Mouse (Mus musculus) activated CD4-positive, CD25-positive, alpha-beta regulatory T cell, adult 4 months (primary cell): ENCODE results near the gene Pax7. TPM values are rescaled to one million over a fixed set of nuclear protein-coding genes. Genes with fewer than 3 reads are reported as not detected.

Experiments used
- ATAC-seq: one replicate; pipeline ENCODE4 v1.8.0; 2017
- polyA plus RNA-seq, 2 experiments: library from polyadenylated mRNA; unstranded; fragments of 100-300 nt; shearing (Covaris generic); gene quantifications; one replicate each; pipeline ENCODE4 v1.2.1; 2017

Pax7 gene
- polyA plus RNA-seq, 2 experiments from 2014 or later: not detected

- ATAC-seq: no peak
Measured at GRCm38 (mm10) chr4:139830581-139831387, 2.5 kb downstream of the Pax7 start.

- ATAC-seq: no peak
Measured at GRCm38 (mm10) chr4:139830053-139830452, 3.3 kb downstream of the Pax7 start.

- no peak for ATAC-seq
Measured at GRCm38 (mm10) chr4:139828871-139829590, 4.3 kb downstream of the Pax7 start.

- no peak for ATAC-seq
Measured at GRCm38 (mm10) chr4:139828283-139828678, 5.0 kb downstream of the Pax7 start.

GRCm38 (mm10) chr4:139827501-139828282 lies 5.6 kb downstream of the Pax7 start:
- ATAC-seq: no peak

- ATAC-seq: no peak
Measured at GRCm38 (mm10) chr4:139826231-139826630, 7.1 kb downstream of the Pax7 start.

- no peak for ATAC-seq
Measured at GRCm38 (mm10) chr4:139825326-139826112, 7.8 kb downstream of the Pax7 start.

- no peak for ATAC-seq
Measured at GRCm38 (mm10) chr4:139824572-139825325, 8.6 kb downstream of the Pax7 start.

GRCm38 (mm10) chr4:139823870-139824472 lies 9.4 kb downstream of the Pax7 start:
- no peak for ATAC-seq

GRCm38 (mm10) chr4:139823138-139823869 lies 10.0 kb downstream of the Pax7 start:
- no peak for ATAC-seq

GRCm38 (mm10) chr4:139822214-139823137 lies 10.9 kb downstream of the Pax7 start:
- ATAC-seq: no peak

GRCm38 (mm10) chr4:139821491-139822160 lies 11.7 kb downstream of the Pax7 start:
- no peak for ATAC-seq

GRCm38 (mm10) chr4:139821071-139821470 lies 12.3 kb downstream of the Pax7 start:
- no peak for ATAC-seq

- no peak for ATAC-seq
Measured at GRCm38 (mm10) chr4:139819411-139820030, 13.8 kb downstream of the Pax7 start.

- no peak for ATAC-seq
Measured at GRCm38 (mm10) chr4:139818163-139818562, 15.2 kb downstream of the Pax7 start.

GRCm38 (mm10) chr4:139813371-139813960 lies 19.9 kb downstream of the Pax7 start:
- ATAC-seq: no peak

- no peak for ATAC-seq
Measured at GRCm38 (mm10) chr4:139811901-139812300, 21.4 kb downstream of the Pax7 start.

- ATAC-seq: no peak
Measured at GRCm38 (mm10) chr4:139811475-139811874, 21.9 kb downstream of the Pax7 start.
